Mouse (Mus musculus) adrenal gland, adult 2 months (tissue): Measurements from ENCODE around the gene Timp1. TPM values are rescaled to one million over a fixed set of nuclear protein-coding genes. Genes with fewer than 3 reads are reported as not detected.

ENCODE experiments used
- DNase-seq: peaks from one replicate; pipeline ENCODE4 v3.0.0; 2021
- long read RNA-seq: library from polyadenylated mRNA; stranded (forward); transcript quantifications from one replicate; pipeline ENCODE4 v2.0.0, GENCODE M21; 2021
- polyA plus RNA-seq: library from polyadenylated mRNA; depleted of rRNA; stranded (reverse); fragments of >200 nt; gene quantifications from 2 replicates; pipeline ENCODE4 v1.2.3, GENCODE M21; 2012; rRNA removed
- total RNA-seq, 2 experiments: library from RNA; stranded (reverse); gene quantifications; 2 replicates each; pipeline ENCODE4 v1.2.3; 2021

Timp1 gene
- 10 to 100 TPM; 20.7 to 45.5 TPM for total RNA-seq
- polyA plus RNA-seq = 34.9 and 39.0 TPM in 2 replicates
- long read RNA-seq, transcript Timp1-201 (6 exons, 833 nt) = major isoform, 10 of 19 reads
- long read RNA-seq, transcript Timp1-202 (6 exons, 883 nt) = minor isoform, 8 of 19 reads
- long read RNA-seq, partial matches to known transcripts = 1 of 19 reads
- long read RNA-seq, other reads (novel, unspliced or antisense) = 0 of 19 reads

DNA sequence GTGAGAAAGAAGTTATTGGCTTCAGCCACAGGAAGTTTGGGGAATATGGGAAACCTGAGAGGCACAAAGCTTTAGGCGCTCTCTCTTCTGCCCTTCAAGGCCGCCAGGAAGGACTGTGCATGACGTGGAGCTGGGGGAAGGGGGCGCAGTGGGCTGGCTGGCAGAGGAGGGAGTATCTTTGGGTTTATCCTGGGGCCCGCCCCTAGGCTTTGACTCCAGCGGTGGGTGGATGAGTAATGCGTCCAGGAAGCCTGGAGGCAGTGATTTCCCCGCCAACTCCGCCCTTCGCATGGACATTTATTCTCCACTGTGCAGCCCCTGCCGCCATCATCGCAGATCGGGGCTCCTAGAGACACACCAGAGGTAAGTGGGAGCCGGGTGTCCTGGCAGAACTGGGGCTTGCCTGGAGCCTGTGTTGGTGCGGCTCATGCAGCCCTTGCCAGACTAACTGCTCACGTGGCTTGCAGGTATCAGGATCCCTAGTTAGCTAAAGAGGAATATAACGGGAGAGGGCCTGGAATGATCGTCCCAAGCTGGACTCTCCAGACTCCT, at the start of gene Timp1:
TSS of gene Timp1 (plus strand) at position 205 of the 552 bp plus-strand sequence.
- peak; percentile 82 for DNase-seq

DNA sequence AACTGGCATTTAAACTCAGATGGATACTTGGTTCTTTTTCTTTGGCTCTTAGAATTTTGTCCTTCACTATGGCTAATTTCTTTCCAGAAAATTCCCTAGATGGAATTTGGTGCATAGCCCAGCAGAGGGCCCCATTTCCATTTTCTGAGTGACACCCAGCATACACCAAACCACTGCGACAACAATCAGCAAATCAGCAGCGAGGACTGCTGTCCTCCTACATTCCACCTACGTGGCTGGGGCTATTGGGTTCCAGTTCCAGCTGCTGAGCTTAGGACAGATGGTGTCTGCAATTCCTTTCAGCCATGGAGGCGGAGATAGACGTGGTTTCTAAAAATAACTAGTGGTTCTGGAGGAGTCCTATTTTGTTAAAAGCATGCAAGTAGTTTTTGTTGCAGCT, 41.0 kb upstream of the Timp1 start:
- peak; percentile 59 for DNase-seq

DNA sequence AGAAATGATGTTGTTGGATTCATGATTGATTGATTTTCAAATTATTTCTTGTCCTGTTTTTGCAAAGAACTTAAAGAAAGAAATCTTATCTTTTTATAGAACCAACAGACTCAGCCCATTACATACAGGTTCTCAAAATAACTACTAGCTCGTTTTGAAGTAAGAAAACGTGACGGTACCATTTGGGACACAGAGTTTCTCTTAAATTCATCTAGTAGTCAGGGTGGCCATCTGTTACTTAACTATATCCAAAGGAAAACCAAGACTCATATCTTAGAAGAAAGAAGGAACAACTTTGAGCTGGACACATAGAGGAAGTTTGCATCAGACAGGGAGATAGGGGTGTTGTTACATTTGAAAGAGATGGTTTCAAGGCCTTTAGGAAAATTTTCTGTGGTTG, 22.7 kb upstream of the Timp1 start:
- no peak for DNase-seq

DNA sequence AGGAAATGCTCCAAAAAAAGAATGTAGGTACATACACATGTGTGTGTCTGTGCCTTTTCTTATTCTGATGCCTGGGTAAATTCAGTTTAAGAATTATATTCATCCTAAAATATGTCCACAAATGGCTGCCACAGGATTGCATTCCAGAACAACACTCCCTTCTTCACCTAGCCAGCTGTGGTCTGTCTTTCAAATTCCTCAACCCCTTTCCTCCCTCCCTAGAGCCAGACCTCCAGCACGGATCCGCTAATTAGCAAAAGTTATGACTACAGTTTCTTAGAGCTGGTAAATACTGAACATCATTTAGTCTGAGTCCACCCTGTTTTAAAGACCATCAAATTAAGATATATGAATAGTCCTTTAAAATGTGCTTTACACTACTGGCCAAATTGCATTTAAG, 22.1 kb upstream of the Timp1 start:
- DNase-seq = no peak

DNA sequence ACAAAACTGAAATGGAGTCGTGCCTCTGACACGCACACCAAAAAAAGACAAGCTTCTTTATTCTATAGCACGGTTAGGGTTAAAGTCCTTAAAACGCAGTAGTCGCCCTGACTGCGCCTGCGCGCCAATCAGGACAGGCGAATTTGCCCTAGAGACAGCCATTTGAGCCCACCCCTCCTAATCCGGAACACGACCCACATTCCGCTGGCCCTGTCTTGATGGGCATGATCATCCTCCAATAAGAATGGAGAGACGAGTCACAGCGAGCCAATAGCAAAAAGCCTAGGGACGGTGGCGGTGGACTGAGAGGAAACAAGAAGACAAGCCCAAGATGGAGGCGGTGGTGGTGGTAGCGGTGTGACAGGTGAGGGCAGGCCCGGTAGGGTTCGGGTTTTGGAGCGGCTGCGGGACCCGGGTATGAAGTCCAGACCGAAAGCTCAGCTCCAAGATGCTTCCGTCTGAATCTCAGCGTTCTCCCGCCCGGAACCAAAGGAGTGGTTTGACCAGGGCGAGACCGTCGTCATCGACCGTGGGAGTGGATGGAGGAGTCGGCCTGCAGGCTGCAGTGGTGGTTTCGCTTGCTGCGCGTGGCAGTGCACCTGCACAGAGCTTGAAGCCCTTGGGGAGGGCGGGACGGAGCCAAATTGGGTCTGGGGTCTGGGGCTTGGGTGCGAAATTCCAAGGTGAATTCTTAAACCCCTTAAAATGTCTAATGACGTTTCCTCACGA, 21.5 kb upstream of the Timp1 start:
- DNase-seq = peak; percentile 93

DNA sequence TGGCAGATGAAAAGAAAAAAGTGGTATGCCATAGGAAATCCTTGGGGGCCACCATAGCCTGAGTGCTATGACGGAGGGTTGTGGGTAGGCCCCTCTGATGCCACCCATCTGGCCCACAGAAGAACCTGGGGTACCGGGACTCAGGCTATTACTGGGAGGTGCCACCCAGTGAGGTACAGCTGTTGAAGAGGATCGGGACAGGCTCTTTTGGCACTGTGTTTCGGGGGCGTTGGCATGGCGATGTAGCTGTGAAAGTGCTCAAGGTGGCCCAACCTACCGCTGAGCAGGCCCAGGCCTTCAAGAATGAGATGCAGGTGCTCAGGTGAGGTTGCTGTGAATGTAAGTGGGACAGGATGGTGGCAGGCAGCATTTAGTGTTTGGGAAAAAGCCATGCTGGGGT, 16.2 kb upstream of the Timp1 start:
- DNase-seq = no peak

DNA sequence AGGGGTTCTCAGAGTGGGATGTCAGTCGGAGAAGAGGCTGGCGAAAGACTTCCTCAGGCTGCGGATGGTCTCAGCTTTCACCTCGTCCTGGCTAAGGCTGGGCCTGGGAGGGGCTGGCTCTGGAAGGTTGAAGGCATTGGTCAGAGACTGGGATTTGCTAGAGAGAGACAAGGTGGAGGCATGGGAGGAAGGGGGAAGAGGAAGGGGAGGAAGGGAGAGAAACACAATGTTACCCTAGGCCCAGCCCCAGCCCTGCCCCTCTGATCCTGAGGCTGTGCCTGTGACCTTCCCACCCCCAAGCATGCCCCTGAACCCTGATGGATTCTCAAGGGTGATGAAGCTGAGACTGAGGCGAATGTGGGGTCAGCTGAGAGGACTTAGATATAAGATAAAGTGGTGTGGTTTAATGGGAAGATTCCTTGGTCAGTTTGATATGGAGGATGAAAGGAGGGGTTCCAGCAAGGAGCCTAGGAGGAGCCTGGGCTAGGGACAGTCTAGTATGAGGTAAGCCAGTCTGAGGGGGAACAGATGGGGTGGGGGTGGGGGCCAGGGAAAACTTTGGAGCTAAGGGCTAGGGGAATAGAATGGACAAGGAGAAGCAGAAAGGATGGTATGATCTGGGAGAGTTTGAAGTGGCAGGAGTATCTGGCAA, 8.4 kb upstream of the Timp1 start:
- no peak for DNase-seq

DNA sequence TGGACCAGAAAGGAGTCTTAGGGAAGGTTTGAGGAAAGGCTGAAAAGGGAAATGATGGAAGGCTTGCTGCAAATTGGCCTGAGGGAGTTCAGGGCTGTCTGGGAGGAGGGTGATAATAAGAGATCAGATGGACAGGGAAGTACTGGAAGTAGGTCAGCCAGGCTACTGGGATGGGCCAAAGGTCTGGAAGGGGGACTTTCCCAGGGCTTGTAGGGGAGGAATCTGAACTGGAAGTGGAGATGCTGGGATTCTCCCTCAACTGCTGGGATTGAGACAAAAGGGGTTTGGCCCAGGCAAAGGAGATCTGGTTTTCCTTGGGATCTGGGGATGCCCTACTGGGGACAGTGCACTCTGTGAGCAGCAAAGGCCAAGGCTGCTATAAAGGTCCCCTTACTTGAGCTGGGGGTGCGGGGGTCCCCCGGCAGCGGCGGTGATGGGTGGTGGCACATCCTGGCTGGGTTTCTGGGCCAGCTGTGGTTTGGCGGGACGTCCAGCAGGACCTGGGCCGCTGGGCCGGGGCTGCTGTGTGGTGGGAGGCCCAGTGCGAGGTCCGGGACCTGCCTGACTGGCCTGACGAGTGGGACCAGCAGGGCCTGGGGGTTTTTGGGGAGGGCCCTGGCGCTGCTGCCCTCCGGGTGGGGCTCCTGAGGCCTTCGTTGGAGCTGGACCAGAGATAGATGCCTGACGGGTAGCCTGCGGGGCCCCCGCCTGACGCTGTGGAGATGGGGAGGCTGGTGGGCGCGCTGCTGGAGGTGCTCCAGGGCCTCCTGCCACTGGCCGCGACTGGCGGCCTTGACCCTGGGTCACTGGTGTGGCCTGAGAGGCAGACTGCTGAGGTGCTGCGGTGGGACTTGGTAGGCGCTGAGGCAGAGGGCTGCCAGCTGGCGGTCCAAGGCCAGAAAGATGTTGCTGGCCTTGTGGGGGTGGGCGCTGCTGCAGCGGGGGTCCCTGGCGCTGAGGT, 7.6 kb upstream of the Timp1 start:
- DNase-seq = peak; percentile 41

DNA sequence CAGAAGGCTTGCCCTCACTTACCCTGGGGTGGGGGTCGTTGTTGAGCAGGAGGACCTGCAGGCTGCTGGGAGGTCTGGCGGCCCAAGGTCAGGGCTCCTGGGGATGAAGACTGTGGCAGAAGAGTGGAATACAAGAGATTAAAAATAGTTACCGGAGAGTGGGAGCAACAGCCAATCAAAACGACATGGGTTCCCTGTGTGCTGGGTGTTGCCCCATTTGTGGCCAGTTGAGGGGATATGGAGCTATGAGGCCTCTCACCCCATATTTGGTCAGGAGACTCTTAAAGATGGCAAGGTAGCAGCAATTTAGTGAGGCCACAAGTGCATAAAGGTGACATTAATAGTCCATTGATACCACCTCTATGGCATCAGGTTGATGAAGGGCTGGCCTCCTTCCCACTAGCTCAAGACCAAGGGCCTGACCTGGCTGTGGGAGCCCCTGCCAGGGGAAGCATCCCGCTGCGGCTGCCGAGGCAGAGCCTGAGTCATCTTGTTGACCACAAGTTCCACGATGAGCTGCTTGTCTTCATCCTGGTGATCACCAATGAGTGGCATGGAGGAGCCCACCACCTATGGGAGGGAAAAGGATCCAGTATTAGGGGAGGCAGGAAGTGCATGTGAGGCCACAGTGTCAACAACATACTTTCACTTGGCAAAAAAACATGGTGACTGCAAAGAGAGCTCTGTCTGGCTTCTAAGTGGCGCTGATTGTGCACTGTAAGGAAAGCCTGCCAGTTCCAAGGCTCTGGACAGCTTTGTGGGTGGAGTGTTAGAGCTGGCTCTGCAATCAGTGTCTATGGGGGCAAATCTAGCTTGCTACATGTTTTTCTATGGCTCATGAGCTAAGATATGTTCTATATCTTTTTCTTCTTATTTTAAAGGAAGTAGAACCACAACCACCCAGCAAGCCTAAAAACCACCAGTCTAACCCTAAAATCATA, 6.5 kb upstream of the Timp1 start:
- DNase-seq = no peak

DNA sequence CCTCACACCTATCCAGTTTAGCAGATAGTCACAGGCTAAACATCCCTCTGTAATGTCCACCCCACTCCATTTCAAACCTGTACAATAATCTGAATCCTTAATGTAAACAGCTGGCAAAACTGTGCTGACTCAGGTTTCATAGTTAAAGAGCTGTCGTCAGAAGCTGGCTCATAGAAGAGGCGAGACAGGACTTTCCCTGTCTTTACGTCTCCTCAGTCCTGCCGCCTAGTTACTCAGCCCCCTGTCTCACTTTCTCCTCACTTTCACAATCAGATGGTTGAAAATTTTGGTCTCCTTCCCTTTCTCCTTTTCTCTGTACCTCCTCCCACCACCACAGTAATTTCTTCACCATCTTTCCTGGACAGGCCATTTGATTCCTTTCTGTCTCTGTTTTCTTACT, 1.9 kb upstream of the Timp1 start:
- no peak for DNase-seq

DNA sequence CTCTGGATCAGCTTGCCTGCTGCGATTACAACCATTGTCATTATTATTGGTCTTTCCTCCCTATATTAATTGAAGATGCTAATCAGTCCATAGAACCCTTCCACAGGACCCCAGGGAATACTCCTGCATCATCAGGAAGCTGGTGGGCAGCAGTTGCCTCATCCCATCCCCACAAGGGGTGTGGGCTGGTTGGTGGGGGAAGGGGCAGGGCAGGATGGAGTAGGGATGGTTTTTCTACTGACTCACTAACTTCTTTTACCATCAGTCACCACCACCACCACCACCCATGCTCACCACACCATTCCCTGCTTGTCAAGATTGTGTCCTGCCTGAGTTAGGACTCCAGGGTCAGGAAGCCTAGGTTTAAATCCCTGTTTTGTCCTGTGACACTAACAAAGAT, 763 bp upstream of the Timp1 start:
- no peak for DNase-seq

DNA sequence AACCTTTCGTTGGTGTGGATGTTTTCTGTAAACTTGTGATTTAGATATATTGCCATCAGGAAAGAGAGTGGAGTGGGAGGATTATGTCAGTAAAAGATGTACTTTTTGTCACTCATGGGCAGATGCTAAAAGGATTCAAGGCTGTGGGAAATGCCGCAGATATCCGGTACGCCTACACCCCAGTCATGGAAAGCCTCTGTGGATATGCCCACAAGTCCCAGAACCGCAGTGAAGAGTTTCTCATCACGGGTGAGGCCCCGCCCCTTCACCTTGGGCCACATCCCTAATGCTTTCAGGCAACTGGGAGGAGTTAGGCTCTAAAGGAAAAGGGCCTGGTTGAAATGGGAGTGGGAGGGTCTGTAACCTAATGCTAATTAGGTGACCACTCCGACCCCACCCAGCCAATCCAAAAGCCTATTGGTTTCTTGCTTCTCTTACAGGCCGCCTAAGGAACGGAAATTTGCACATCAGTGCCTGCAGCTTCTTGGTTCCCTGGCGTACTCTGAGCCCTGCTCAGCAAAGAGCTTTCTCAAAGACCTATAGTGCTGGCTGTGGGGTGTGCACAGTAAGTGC, 3.0 kb downstream of the Timp1 start:
- no peak for DNase-seq

DNA sequence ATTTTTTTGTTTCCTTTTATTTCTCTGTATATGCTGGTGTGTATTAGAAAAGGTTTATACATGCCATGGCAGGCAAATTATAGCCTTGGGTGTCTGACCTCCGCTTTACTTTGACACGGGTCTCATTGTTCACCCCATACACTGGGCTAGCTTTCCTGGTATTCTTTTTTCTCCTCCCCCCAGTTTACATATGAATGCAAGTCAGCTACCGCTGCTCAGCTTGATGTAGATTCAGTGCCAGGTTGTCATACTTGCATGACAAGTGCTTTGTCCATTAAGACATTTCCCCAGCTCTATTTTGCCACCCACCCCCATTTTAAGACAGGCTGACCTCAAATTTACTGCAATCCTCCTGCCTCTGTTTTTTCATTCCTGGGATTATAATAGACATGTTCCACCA, 5.3 kb downstream of the Timp1 start:
- no peak for DNase-seq

DNA sequence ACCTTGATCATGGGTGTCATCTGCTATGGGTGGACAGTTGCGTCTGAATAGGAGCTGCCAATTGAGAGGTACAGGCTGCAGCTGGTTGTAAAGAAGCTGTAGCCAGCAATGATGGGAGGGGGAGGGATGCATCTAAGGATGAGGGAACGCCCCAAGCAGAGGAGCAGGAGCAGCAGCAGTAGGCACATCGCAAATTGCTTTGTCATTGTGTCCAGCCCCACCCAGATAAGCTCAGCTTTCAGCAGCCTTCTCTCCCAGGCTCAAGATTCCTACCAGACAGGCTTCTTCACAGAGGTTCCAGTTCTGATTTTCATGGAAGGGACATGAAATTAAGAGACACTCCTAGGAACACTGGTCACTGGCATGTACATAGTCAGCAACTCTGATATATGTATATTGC, 40.1 kb downstream of the Timp1 start:
- no peak for DNase-seq

DNA sequence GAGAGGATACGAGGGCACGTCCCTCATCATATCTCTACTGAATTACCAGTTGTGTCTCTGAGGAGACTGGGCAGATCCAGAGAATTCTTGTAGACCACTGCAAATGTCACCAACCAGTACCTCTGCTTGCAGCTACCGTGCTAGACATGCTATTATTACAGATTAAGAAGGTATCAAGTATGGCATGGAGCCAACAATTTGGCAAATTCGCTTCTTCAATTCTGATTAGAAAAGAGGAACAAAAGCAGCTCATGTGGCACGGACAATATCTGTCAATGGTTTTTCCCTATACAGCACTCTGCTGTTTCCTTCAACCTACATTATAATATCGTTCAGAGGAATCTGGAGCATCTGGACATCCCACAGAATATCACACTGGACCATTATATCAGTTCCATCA, 43.8 kb downstream of the Timp1 start:
- no peak for DNase-seq

DNA sequence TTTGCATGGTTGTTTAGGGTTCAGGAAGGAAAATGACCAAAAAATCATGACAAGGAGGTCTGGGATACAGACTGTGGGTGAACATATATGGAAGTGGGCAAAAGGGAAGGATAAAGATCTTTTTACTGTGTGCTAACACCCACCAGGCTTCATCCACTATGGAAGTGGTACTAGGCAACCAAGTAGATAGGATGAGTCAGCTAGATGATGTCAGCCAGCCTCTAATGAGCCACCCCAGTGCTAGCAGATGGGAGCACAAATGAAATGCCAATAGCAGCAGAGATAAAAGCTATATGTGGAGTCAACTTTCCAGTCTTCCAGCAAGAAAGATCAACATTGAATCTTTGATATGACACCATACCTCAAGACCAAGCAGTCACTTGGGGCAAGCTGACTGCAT, 45.1 kb downstream of the Timp1 start:
- DNase-seq = peak; percentile 11

DNA sequence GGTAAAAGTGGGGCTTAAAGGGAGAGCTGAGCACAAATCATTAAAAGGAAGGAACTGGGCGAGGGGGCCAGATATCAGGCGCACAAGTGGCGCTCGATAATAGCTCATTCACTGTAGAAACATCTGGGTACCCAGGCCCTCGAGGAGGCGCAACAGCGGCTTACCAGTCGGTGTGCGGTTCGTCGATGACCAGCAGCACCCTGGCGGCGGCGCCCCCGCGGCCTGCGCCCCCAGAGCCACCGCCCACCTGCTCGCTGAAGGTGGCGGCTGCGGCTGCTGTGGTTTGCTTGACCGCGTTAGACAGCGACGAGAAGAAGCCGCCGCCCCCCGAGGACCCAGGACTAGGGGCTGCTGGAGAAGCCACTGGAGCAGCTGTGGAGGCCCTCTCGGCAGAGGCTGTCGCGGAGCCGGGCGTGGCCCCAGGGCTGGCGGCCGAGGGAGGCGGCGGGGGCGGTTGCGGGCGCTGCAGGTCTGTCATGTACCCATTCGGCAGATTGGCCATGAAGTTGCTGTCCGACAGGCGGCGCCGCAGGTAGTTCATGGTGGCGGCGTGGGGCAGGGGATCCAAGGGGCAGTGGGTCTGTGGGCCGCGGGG, 50.4 kb downstream of the Timp1 start:
- no peak for DNase-seq

DNA sequence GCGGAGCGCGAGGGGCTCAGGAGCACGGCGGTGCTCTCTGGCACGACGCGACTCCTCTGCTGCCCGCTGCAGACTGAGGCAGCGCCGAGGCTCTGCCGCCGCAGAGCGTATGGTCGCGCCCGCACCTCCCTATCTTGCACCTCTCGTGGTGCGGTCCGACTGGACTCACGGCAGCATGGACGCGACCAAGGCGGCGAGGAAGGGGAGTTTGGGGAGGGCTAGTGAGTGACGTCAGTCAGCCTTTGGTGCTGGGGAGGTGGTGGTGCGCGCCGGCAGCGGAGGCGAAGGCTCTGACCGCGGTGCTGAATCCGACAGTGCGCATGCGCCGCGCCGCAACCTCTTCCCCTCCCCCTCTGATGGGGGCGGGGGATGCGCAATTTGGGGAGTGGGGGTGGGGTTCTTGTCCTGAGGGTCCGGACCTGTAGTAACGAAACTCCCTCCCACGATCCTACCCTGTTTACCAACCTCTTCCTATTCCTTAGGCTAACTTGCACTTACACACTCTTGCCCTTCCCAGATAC, 50.9 kb downstream of the Timp1 start, which contains the start of gene Syn1:
TSS of gene Syn1 (minus strand) at position 161 of the 521 bp plus-strand sequence.
- DNase-seq = peak; percentile 87

DNA sequence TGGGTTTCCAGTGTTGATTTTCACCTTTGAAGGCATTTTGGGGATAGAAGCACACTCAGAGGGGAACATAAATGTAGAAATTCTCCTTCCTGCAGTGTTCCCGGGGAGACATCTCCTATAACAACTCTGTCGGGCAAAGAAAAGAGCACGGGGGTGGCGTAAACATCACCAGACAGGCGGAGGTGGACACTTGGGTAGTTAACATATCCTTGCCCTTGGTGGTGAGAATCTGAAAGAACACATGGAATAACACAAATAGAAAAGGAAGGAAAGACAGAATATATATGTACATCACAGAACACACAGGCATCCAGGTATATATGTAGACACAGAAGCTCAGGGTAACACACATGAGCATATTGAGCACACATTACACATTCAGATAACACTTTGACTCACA, 51.4 kb downstream of the Timp1 start:
- no peak for DNase-seq

DNA sequence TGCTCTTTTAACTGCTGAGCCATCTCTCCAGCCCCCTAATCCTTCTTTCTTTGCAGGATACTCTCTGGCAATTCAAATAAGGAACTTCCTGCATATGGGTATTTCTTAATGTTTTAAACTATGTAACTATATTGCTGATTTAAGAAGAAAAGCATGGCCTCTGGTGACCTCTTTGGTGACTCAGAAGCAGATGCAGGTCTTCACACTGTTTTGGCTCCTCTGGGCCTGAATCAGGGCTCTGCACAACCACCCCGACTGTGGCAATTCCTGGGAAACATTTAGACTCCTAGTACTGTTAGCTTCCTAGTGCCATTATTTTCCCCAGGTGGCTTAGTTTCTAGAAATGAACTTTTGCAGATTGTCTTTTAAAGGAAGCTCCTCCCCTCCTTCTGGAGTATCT, 53.5 kb downstream of the Timp1 start:
- no peak for DNase-seq
